In the genomic region with DNA sequence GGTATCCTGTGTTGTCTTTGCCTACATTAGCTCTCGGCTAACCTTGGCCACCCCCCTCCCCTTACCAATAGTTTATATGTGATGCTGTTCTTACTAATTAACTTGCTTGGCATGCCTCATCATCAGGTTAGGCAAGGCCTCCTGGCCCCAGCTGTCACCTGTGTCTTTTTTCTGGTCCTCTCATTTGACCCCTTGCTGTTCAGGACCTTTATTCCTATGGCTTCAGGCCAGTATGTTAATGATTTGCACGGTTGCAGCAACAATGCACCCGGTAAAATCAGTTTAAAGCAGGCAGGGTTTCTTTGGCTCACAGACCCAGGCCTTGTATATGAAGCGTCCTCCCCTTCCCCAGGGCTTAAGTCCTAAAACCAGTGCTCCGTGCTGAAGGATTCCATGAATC, we compare ENCODE assay signal across 31 mouse cellular contexts. TPM values are rescaled to one million over a fixed set of nuclear protein-coding genes. Genes with fewer than 3 reads are reported as not detected.
A peak's percentile ranks its signal among the peaks of the same experiment; 100 is the strongest.
DNase-seq lines count a peak whose midpoint lies in the region; ATAC-seq lines count a peak whose summit lies in the region.
"Had no signal": no experiment of that assay in that cellular context is flagged by ENCODE, and none has a peak within 500 bp of the region (broad histone marks: within the 10 kb centered on the region; RNA-seq: fewer than 3 reads in every experiment).

No protein-coding gene starts in this region.

- H3K4me2 ChIP-seq in intestine, embryonic 15.5 days (replicated peaks): no peak overlapping the region
- H3K4me2 ChIP-seq in liver, embryonic 15.5 days: peak overlapping the region; percentile 34
- H3K4me2 ChIP-seq: embryonic facial prominence, embryonic 12.5 days; limb, embryonic 13.5 days had no signal

- H3K4me1 ChIP-seq in intestine, embryonic 15.5 days (replicated peaks): no peaks in the 10 kb centered on the region
- H3K4me1 ChIP-seq in liver, embryonic 15.5 days (replicated peaks): peaks cover 6% of the 10 kb centered on the region; the same call in 1 of the 2 replicates
- H3K4me1 ChIP-seq: embryonic facial prominence, embryonic 12.5 days; limb, embryonic 13.5 days had no signal

- H3K27me3 ChIP-seq in intestine, embryonic 15.5 days (replicated peaks): no peaks in the 10 kb centered on the region
- no peaks in the 10 kb centered on the region for H3K27me3 ChIP-seq in liver, embryonic 15.5 days
- H3K27me3 ChIP-seq: embryonic facial prominence, embryonic 12.5 days; limb, embryonic 13.5 days; Patski had no signal

- no peak overlapping the region for H3K27ac ChIP-seq in intestine, embryonic 15.5 days
- H3K27ac ChIP-seq in liver, embryonic 15.5 days (replicated peaks): peak overlapping the region; percentile 35
- H3K27ac ChIP-seq: embryonic facial prominence, embryonic 12.5 days; gastrocnemius, adult 2 months; heart, embryonic 10.5 days; limb, embryonic 13.5 days; macrophage; midbrain, embryonic 10.5 days had no signal

- WGBS in intestine, embryonic 15.5 days: 62% methylated on average over 5 of the region's 5 CpGs
- WGBS in liver, embryonic 15.5 days (ENCODE audit: insufficient replicate concordance): 46% methylated on average over 5 of the region's 5 CpGs

- peak; percentile 25 for ATAC-seq in intestine, embryonic 15.5 days
- peak; percentile 73 for ATAC-seq in liver, embryonic 15.5 days (ENCODE audit: insufficient read depth)
- ATAC-seq in CD4-positive, CD25-positive, alpha-beta regulatory T cell, adult 4 months: no peak
- ATAC-seq: forebrain, postnatal 0 days; Patski had no signal

- intact Hi-C loops in left cerebral cortex, postnatal 25 days (cut with DNase I): no loop called here

- H3K9ac ChIP-seq in intestine, embryonic 15.5 days: no peak overlapping the region
- H3K9ac ChIP-seq in liver, embryonic 15.5 days: no peak overlapping the region
- H3K9ac ChIP-seq: embryonic facial prominence, embryonic 12.5 days; forebrain, postnatal 0 days; limb, embryonic 13.5 days had no signal

- H3K36me3 ChIP-seq in intestine, embryonic 15.5 days: no peaks in the 10 kb centered on the region
- no peaks in the 10 kb centered on the region for H3K36me3 ChIP-seq in liver, embryonic 15.5 days (replicated peaks)
- H3K36me3 ChIP-seq: embryonic facial prominence, embryonic 12.5 days; heart, embryonic 10.5 days; limb, embryonic 13.5 days; midbrain, embryonic 10.5 days had no signal

- no peak overlapping the region for H3K4me3 ChIP-seq in intestine, embryonic 15.5 days (replicated peaks)
- H3K4me3 ChIP-seq in liver, embryonic 15.5 days (replicated peaks): no peak overlapping the region
- H3K4me3 ChIP-seq: embryonic facial prominence, embryonic 12.5 days; erythroblast, embryonic 14.5 days; gastrocnemius, adult 2 months; heart, embryonic 10.5 days; limb, embryonic 13.5 days; midbrain, embryonic 10.5 days had no signal

- no peaks in the 10 kb centered on the region for H3K9me3 ChIP-seq in intestine, embryonic 15.5 days
- no peaks in the 10 kb centered on the region for H3K9me3 ChIP-seq in liver, embryonic 15.5 days (replicated peaks)
- H3K9me3 ChIP-seq: embryonic facial prominence, embryonic 12.5 days; heart, embryonic 10.5 days; midbrain, embryonic 10.5 days had no signal

- peak; percentile 64 for DNase-seq in kidney, adult 18-20 months
- peak; percentile 55 for DNase-seq in kidney, postnatal 10 days
- no peak for DNase-seq in urinary bladder, postnatal 4 days (ENCODE audit: low spot score in 2 of 2)
- DNase-seq in spleen, postnatal 36 days (ENCODE audit: low spot score in 2 of 2): no peak
- DNase-seq in left cerebral cortex, postnatal 25 days (ENCODE audit: low spot score in 2 of 2): no peak
- DNase-seq: adrenal gland, postnatal 10 days; cerebellum, adult 9-11 months; forebrain, postnatal 0 days; gastrocnemius, adult 2 months; heart, postnatal 10 days; layer of hippocampus, adult 9-11 months; thymus, postnatal 25 days had no signal

RNA-seq across cellular contexts. Expression of gene Tff2, which starts 8.4 kb away (rescaled TPM):
- 2.5 and 7.8 TPM in 2 replicates for polyA plus RNA-seq in intestine, embryonic 15.5 days (2015; fragmentation: Nextera tagmentation; extraction: Ambion mirVana)
- polyA plus RNA-seq in liver, embryonic 15.5 days (2015; fragmentation: Nextera tagmentation; extraction: Ambion mirVana): not detected in 2 replicates
- polyA plus RNA-seq in CD4-positive, CD25-positive, alpha-beta regulatory T cell, adult 4 months (2017; shearing (Covaris generic)): not detected
- total RNA-seq in left cerebral cortex, postnatal 25 days (2021): not detected
- total RNA-seq: forebrain, postnatal 0 days; gastrocnemius, adult 2 months; heart, postnatal 10 days; left cerebral cortex, adult 8-10 months; midbrain, postnatal 0 days; neutrophil, adult 5-6 weeks had no signal
- polyA plus RNA-seq: brain, embryonic 14.5 days; C2C12; cortical plate, adult 2 months; embryonic facial prominence, embryonic 12.5 days; erythroblast, embryonic 14.5 days; forebrain, postnatal 0 days; heart, embryonic 10.5 days; hindbrain, embryonic 11.5 days; limb, embryonic 13.5 days; macrophage; midbrain, embryonic 10.5 days; midbrain, postnatal 0 days; Patski had no signal

RNA-seq across cellular contexts. Expression of gene Tff1, which starts 12.6 kb away (rescaled TPM):
- polyA plus RNA-seq in intestine, embryonic 15.5 days (2015; fragmentation: Nextera tagmentation; extraction: Ambion mirVana): 5.2 and 5.8 TPM in 2 replicates
- not detected in 2 replicates for polyA plus RNA-seq in liver, embryonic 15.5 days (2015; fragmentation: Nextera tagmentation; extraction: Ambion mirVana)
- polyA plus RNA-seq in CD4-positive, CD25-positive, alpha-beta regulatory T cell, adult 4 months (2017; shearing (Covaris generic)): not detected
- not detected for total RNA-seq in left cerebral cortex, postnatal 25 days (2021)
- total RNA-seq: adrenal gland, postnatal 10 days; forebrain, postnatal 0 days; gastrocnemius, adult 2 months; heart, postnatal 10 days; left cerebral cortex, adult 8-10 months; midbrain, postnatal 0 days; neutrophil, adult 5-6 weeks had no signal
- polyA plus RNA-seq: brain, embryonic 14.5 days; C2C12; cortical plate, adult 2 months; embryonic facial prominence, embryonic 12.5 days; erythroblast, embryonic 14.5 days; forebrain, postnatal 0 days; hindbrain, embryonic 11.5 days; limb, embryonic 13.5 days; lung, embryonic 16.5 days; macrophage; midbrain, embryonic 10.5 days; midbrain, postnatal 0 days; Patski had no signal

RNA-seq across cellular contexts. Expression of gene Tff3, which starts 23.1 kb away (rescaled TPM):
- polyA plus RNA-seq in intestine, embryonic 15.5 days (2015; fragmentation: Nextera tagmentation; extraction: Ambion mirVana): 710 and 905 TPM in 2 replicates
- 74.3 and 97.3 TPM in 2 replicates for polyA plus RNA-seq in liver, embryonic 15.5 days (2015; fragmentation: Nextera tagmentation; extraction: Ambion mirVana)
- polyA plus RNA-seq in CD4-positive, CD25-positive, alpha-beta regulatory T cell, adult 4 months (2017; shearing (Covaris generic)): not detected
- total RNA-seq in left cerebral cortex, postnatal 25 days (2021): not detected
- total RNA-seq: adrenal gland, postnatal 10 days; forebrain, postnatal 0 days; gastrocnemius, adult 2 months; heart, postnatal 10 days; left cerebral cortex, adult 8-10 months; midbrain, postnatal 0 days; neutrophil, adult 5-6 weeks had no signal
- polyA plus RNA-seq: C2C12; cortical plate, adult 2 months; embryonic facial prominence, embryonic 12.5 days; erythroblast, embryonic 14.5 days; limb, embryonic 13.5 days; macrophage; Patski had no signal

RNA-seq across cellular contexts. Expression of gene Tmprss3, which starts 46.3 kb away (rescaled TPM):
- polyA plus RNA-seq in intestine, embryonic 15.5 days (2015; fragmentation: Nextera tagmentation; extraction: Ambion mirVana): 0.06 TPM in 1 of 2 replicates, not detected in the other
- 0.29 and 0.46 TPM in 2 replicates for polyA plus RNA-seq in liver, embryonic 15.5 days (2015; fragmentation: Nextera tagmentation; extraction: Ambion mirVana)
- 1 to 10 TPM in 1 of 2 experiments, under 1 TPM in 1; 0.63 to 2.5 TPM for polyA plus RNA-seq in CD4-positive, CD25-positive, alpha-beta regulatory T cell, adult 4 months (2017; shearing (Covaris generic))
- under 1 TPM in 1 of 2 experiments, not detected in 1; 0.14 TPM for total RNA-seq in left cerebral cortex, postnatal 25 days (2021)
- total RNA-seq: forebrain, postnatal 0 days; gastrocnemius, adult 2 months; heart, postnatal 10 days had no signal
- polyA plus RNA-seq: brain, embryonic 14.5 days; C2C12; erythroblast, embryonic 14.5 days; forebrain, postnatal 0 days; gonadal fat pad, adult 2 months; heart, embryonic 10.5 days; hindbrain, embryonic 11.5 days; limb, embryonic 13.5 days; lung, embryonic 16.5 days; macrophage; midbrain, embryonic 10.5 days; Patski had no signal

RNA-seq across cellular contexts. Expression of gene Ubash3a, which starts 55.2 kb away (rescaled TPM):
- polyA plus RNA-seq in intestine, embryonic 15.5 days (2015; fragmentation: Nextera tagmentation; extraction: Ambion mirVana): 0.20 and 0.21 TPM in 2 replicates
- polyA plus RNA-seq in liver, embryonic 15.5 days (2015; fragmentation: Nextera tagmentation; extraction: Ambion mirVana): 10.2 and 10.6 TPM in 2 replicates
- 100 to 1,000 TPM; 234 to 303 TPM for polyA plus RNA-seq in CD4-positive, CD25-positive, alpha-beta regulatory T cell, adult 4 months (2017; shearing (Covaris generic))
- total RNA-seq in left cerebral cortex, postnatal 25 days (2021): not detected
- total RNA-seq: gastrocnemius, adult 2 months; left cerebral cortex, adult 8-10 months; midbrain, postnatal 0 days had no signal
- polyA plus RNA-seq: C2C12; cortical plate, adult 2 months; forebrain, postnatal 0 days; midbrain, postnatal 0 days had no signal

Comparison
In these comparisons a context has a peak if more than half of its experiments do, and no peak if none do; other contexts are left out.
1. DNase-seq: peak in kidney, adult 18-20 months (single experiment) and kidney, postnatal 10 days (single experiment); none in urinary bladder, postnatal 4 days (0 of 2), spleen, postnatal 36 days (0 of 2) and left cerebral cortex, postnatal 25 days (0 of 2).
2. RNA of gene Tff3, which starts 23.1 kb away (polyA plus RNA-seq): 710 to 905 TPM in intestine, embryonic 15.5 days and 74.3 to 97.3 TPM in liver, embryonic 15.5 days; not detected in CD4-positive, CD25-positive, alpha-beta regulatory T cell, adult 4 months; every median in the first group is over 10 times any median in the second.